Mouse (Mus musculus): Measurements from ENCODE around the gene 9230112D13Rik.

DNA sequence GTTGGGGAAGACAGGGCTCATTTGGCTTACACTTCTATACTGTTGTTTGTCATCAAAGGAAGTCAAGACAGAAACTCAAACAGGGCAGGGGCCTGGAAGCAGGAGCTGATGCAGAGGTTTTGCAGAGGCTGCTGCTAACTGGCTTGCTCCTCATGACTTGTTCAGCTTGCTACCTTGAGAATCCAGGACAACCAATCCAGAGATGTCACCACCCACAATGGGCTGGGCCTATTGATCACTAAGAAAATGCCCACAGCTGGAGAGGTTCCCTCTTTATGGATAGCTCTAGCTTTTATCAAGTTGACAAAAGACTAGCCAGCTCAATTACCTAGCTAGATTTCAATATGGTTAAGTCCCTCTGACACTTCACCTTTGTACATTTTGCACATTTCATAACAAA, 51.0 kb downstream of the 9230112D13Rik start:
- no peak for TF ChIP-seq CTCF (IDR thresholded peaks at IDR 0.05; ENCODE audit: borderline replicate concordance, insufficient read depth, low read depth, low read length)
- TF ChIP-seq POLR2A (IDR thresholded peaks at IDR 0.05; ENCODE audit: borderline replicate concordance, insufficient read depth, low read length) = no peak

Data from cerebellum, adult 2 months (tissue).